Mouse (Mus musculus): Measurements from ENCODE around the gene Acp1.

GRCm38 (mm10) chr12:30888003-30888402 lies 23.4 kb downstream of the Acp1 start:
- TF ChIP-seq CTCF (IDR thresholded peaks at IDR 0.05; ENCODE audit: extremely low read depth, insufficient read depth, insufficient read length, insufficient replicate concordance) (no peak), POLR2A (IDR thresholded peaks at IDR 0.05; ENCODE audit: low read depth, low read length) (no peak)
